Mouse (Mus musculus): Measurements from ENCODE around the gene Adora2a.

- TF ChIP-seq GATA1 (IDR thresholded peaks at IDR 0.05; ENCODE audit: borderline replicate concordance, low read length) (no peak), FLI1 (IDR thresholded peaks at IDR 0.05; ENCODE audit: low read length) (no peak)
Observed at GRCm38 (mm10) chr10:75355341-75355740, 38.7 kb downstream of the Adora2a start.
